Mouse (Mus musculus): ENCODE results near the gene Clic6. TPM values are rescaled to one million over a fixed set of nuclear protein-coding genes. Genes with fewer than 3 reads are reported as not detected.

Clic6 gene
- total RNA-seq, 2 experiments from 2014 or later = 0.98 to 1.7 TPM

- DNase-seq (ENCODE audit: low spot score in 2 of 2) = peak; percentile 42 to 49
These were observed 34.4 kb downstream of the Clic6 start for GRCm38 (mm10) chr16:92519820-92520492.

GRCm38 (mm10) chr16:92523351-92523750 lies 37.8 kb downstream of the Clic6 start:
- no peak for DNase-seq (ENCODE audit: low spot score in 2 of 2)

- DNase-seq (ENCODE audit: low spot score in 2 of 2) = peak; percentile 28 to 30
These were observed 39.1 kb downstream of the Clic6 start for GRCm38 (mm10) chr16:92524651-92525050.

GRCm38 (mm10) chr16:92525919-92526318 lies 40.4 kb downstream of the Clic6 start:
- DNase-seq (ENCODE audit: low spot score in 2 of 2) = no peak

DNA sequence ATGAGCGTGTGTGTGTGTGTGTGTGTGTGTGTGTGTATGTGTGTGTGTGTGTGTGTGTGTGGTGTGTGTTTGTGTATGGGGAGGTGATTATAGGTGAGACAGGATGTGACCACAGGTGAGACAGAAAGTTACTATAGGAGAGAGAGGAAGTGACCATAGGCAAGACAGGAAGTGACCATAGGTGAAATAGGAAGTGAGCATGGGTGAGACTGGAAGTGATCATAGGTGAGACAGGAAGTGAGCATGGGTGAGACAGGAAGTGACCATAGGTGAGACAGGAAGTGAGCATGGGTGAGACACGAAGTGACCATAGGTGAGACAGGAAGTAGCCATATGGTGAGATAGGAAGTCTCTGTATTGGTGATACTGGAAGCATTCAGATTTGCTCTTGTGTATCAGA lies 49.7 kb downstream of the Clic6 start:
- no peak for DNase-seq (ENCODE audit: low spot score in 2 of 2)

GRCm38 (mm10) chr16:92538356-92538755 lies 52.8 kb downstream of the Clic6 start:
- DNase-seq (ENCODE audit: low spot score in 2 of 2) = no peak

- peak; percentile 21 to 38 for DNase-seq (ENCODE audit: low spot score in 2 of 2)
These were observed 58.7 kb downstream of the Clic6 start for GRCm38 (mm10) chr16:92544264-92544663.

DNA sequence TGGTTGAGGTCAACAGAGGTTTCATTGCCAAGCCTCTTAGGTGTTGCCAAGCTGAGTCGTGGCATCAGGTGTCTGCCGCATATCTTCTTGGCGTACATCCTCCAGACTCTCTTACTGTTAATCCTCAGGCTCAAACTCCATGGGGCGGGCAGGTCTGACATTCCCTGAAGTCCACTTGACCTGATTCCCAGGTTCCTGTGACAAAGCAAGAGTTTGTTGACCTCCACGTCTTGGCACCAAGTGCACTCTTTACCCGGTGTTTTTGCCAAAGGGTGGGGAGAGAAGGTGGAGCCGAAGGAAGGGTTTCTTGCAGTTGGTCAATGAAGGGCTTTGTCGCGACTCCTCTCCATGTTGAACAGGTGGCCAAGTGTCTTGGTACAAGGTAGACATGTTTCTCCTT lies 63.1 kb downstream of the Clic6 start:
- DNase-seq (ENCODE audit: low spot score in 2 of 2) = no peak

- no peak for DNase-seq (ENCODE audit: low spot score in 2 of 2)
These were observed 66.0 kb downstream of the Clic6 start for GRCm38 (mm10) chr16:92551266-92552105.

DNA sequence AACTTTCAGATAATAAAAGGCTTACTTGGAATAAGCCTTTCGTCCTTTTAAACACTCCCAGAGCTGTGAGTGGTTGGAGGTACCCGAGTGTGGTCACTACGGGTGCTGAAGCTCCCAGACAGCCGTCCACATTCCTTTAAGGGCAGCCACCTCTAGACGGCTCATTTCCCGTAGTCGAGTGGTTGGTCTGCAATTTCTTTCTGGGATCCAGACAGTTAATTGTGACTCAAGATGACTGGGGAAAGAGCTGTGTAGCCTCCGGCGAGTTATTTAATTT lies 66.5 kb downstream of the Clic6 start:
- DNase-seq (ENCODE audit: low spot score in 2 of 2) = no peak

GRCm38 (mm10) chr16:92552858-92553257 lies 67.3 kb downstream of the Clic6 start:
- no peak for DNase-seq (ENCODE audit: low spot score in 2 of 2)

DNA sequence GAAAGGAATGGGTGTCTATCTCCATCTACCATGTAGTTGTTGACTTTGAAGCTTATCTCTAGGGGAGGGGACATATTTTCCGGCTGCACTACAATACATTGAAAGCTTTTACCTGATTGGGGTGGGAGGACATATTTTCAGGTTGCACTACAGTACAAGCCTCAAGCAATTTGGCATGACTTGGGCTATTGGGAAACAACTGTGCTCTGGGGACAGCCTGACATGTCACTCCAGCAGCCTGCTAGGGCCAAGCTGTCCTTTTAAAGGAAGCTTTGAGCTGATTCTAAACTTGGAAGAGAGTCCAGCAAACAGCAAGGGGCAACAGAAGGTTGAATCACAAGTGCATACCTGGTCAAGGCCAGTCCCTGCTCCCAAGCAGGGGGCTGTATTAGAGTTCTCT lies 69.5 kb downstream of the Clic6 start:
- no peak for DNase-seq (ENCODE audit: low spot score in 2 of 2)

- DNase-seq (ENCODE audit: low spot score in 2 of 2) = no peak
These were observed 79.8 kb downstream of the Clic6 start for GRCm38 (mm10) chr16:92565291-92565690.

DNA sequence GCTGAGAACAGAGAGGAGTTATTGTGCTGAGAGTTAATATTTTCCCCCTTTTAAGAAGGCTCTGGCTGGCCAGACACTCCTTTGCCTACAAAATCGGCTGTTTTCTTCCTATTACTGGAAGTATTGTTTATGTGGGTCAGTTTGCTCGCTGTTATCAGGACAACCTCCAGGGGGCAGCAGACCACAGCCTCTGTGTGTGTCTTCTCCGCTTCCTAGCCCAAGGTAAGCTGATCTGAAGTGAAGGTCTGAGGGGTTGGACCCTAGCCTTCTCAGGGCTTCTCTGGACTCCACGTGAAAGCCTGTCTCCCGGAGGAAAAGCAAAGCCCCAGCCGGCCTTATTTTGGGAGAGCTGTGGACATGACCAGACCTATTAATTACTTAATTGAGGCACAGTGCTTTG lies 80.2 kb downstream of the Clic6 start:
- DNase-seq (ENCODE audit: low spot score in 2 of 2) = peak; percentile 86 to 93

- no peak for DNase-seq (ENCODE audit: low spot score in 2 of 2)
These were observed 80.6 kb downstream of the Clic6 start for GRCm38 (mm10) chr16:92566146-92566545.

DNA sequence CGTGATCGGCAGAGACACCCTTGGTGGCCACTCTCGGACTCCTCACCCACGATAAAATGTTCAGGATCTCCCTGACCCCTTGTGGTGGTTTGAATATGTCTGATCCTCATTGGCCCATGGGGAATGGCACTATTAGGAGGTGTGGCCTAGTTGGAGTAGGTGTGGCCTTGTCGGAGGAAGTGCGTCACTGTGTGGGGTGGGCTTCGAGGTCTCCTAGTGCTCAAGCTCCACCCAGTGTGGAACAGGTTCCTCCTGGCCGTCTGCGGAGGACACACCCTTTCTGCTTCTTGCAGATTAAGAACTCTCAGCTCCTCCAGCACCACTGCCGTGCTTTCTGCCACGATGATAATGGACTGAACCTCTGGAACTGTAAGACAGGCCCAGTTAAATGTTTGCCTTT lies 85.7 kb downstream of the Clic6 start:
- no peak for DNase-seq (ENCODE audit: low spot score in 2 of 2)

DNA sequence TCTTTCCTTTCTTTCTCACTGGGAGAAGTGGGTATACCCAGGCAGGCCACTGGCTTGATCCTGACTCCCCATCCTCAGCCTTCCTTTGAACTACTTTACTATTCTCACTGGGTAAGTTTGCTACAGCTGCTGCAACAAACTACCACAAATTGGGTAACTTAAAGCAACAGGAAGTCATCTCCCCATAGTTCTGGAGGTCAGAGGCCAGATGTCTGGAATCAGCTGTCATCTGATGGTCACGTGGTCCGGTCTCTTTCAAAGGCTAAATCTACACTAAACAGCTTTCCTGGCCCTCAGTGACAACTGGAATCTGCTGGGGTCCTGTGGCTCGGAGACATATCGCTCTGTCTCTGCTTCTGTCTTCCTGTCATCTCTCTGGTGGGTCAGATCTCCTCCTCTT lies 87.7 kb downstream of the Clic6 start:
- DNase-seq (ENCODE audit: low spot score in 2 of 2) = no peak

GRCm38 (mm10) chr16:92575792-92576191 lies 90.3 kb downstream of the Clic6 start:
- DNase-seq (ENCODE audit: low spot score in 2 of 2) = no peak

DNA sequence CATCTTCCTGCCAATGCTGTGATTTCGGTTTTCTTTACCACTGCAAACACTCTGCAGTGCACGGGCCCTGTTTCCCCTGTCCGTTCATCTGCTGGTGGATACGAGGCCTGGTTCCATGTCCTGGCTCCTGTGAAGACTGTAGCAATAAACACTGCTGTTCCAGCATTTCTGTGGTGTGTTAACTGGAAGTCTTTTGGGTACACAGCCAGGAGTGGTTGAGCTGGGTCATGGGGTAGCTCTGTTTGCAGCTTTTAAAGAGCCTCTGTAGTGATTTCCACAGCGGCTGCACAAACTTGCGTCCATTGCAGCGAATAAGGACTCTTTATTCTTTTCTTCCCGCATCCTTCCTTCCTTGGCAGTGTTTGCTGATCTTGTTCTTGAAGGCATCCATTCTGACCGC lies 91.8 kb downstream of the Clic6 start:
- no peak for DNase-seq (ENCODE audit: low spot score in 2 of 2)

- DNase-seq (ENCODE audit: low spot score in 2 of 2) = no peak
These were observed 93.5 kb downstream of the Clic6 start for GRCm38 (mm10) chr16:92578915-92579653.

- DNase-seq (ENCODE audit: low spot score in 2 of 2) = no peak
These were observed 95.4 kb downstream of the Clic6 start for GRCm38 (mm10) chr16:92580981-92581380.

- no peak for DNase-seq (ENCODE audit: low spot score in 2 of 2)
These were observed 96.2 kb downstream of the Clic6 start for GRCm38 (mm10) chr16:92581767-92582166.

All from left cerebral cortex, adult 18-20 months (tissue).